Mouse (Mus musculus): ENCODE results near the gene Hccs. TPM values are rescaled to one million over a fixed set of nuclear protein-coding genes. Genes with fewer than 3 reads are reported as not detected.
"Not testable (repeated sequence)": the region's sequence is repeated elsewhere in the genome, so short reads cannot be mapped to it uniquely, and the experiment has no call there.

Gene Hccs
- total RNA-seq (2022) = 10 to 100 TPM; 19.4 to 23.5 (median 20.6) TPM

GRCm38 (mm10) chrX:169319945-169320667 is at the start of gene Hccs:
Gene Hccs, minus strand, starts transcription at chrX:169320372.
- DNase-seq (ENCODE audit: low spot score in 2 of 2) = peak; percentile 81 to 83

GRCm38 (mm10) chrX:169357146-169357772 is 37.1 kb upstream of the Hccs start:
- DNase-seq (ENCODE audit: low spot score in 2 of 2) = no peak

GRCm38 (mm10) chrX:169338213-169338612 is 18.0 kb upstream of the Hccs start:
- DNase-seq (ENCODE audit: low spot score in 2 of 2) = no peak

GRCm38 (mm10) chrX:169337559-169337958 is 17.4 kb upstream of the Hccs start:
- DNase-seq (ENCODE audit: low spot score in 2 of 2) = no peak

- DNase-seq (ENCODE audit: low spot score in 2 of 2) = peak in 1 of 2 experiments; percentile 22
Measured at GRCm38 (mm10) chrX:169332264-169332663, 12.1 kb upstream of the Hccs start.

- DNase-seq (ENCODE audit: low spot score in 2 of 2) = no peak
Measured at GRCm38 (mm10) chrX:169325929-169326595, 5.9 kb upstream of the Hccs start.

- DNase-seq (ENCODE audit: low spot score in 2 of 2) = not testable (repeated sequence)
Measured at GRCm38 (mm10) chrX:169320668-169321005, 465 bp upstream of the Hccs start.

GRCm38 (mm10) chrX:169319066-169319760 is 959 bp downstream of the Hccs start:
- DNase-seq (ENCODE audit: low spot score in 2 of 2) = no peak

GRCm38 (mm10) chrX:169308559-169308958 is 11.6 kb downstream of the Hccs start:
- DNase-seq (ENCODE audit: low spot score in 2 of 2) = no peak

GRCm38 (mm10) chrX:169303945-169304344 is 16.2 kb downstream of the Hccs start:
- peak in 1 of 2 experiments; percentile 24 for DNase-seq (ENCODE audit: low spot score in 2 of 2)

GRCm38 (mm10) chrX:169302271-169303045 is 17.7 kb downstream of the Hccs start:
- DNase-seq (ENCODE audit: low spot score in 2 of 2) = no peak

- no peak for DNase-seq (ENCODE audit: low spot score in 2 of 2)
Measured at GRCm38 (mm10) chrX:169299579-169299978, 20.6 kb downstream of the Hccs start.

- DNase-seq (ENCODE audit: low spot score in 2 of 2) = no peak
Measured at GRCm38 (mm10) chrX:169263433-169264172, 56.6 kb downstream of the Hccs start.

GRCm38 (mm10) chrX:169262212-169262611 is 58.0 kb downstream of the Hccs start:
- DNase-seq (ENCODE audit: low spot score in 2 of 2) = no peak

GRCm38 (mm10) chrX:169261034-169261433 is 59.1 kb downstream of the Hccs start:
- DNase-seq (ENCODE audit: low spot score in 2 of 2) = no peak

- DNase-seq (ENCODE audit: low spot score in 2 of 2) = no peak
Measured at GRCm38 (mm10) chrX:169256741-169257140, 63.4 kb downstream of the Hccs start.

- DNase-seq (ENCODE audit: low spot score in 2 of 2) = no peak
Measured at GRCm38 (mm10) chrX:169255915-169256314, 64.3 kb downstream of the Hccs start.

GRCm38 (mm10) chrX:169222357-169223062 is 97.7 kb downstream of the Hccs start:
- no peak for DNase-seq (ENCODE audit: low spot score in 2 of 2)

GRCm38 (mm10) chrX:169220064-169220463 is 100.1 kb downstream of the Hccs start:
- DNase-seq (ENCODE audit: low spot score in 2 of 2) = no peak

- DNase-seq (ENCODE audit: low spot score in 2 of 2) = no peak
Measured at GRCm38 (mm10) chrX:169210019-169210418, 110.2 kb downstream of the Hccs start.
